In genomic region chr8:120308553-120308952, GRCm38 (mm10) we compare ENCODE assay signal across 9 mouse cellular contexts.
DNase-seq lines count a peak whose midpoint lies in the region; ATAC-seq lines count a peak whose summit lies in the region.
"Had no signal": no experiment of that assay in that cellular context is flagged by ENCODE, and none has a peak within 500 bp of the region (broad histone marks: within the 10 kb centered on the region; RNA-seq: fewer than 3 reads in every experiment).

No protein-coding gene starts in this region.

- no peak overlapping the region for H3K4me2 ChIP-seq in forebrain, embryonic 16.5 days (ENCODE audit: low read length)

- peak overlapping the region; percentile 27; the same call in 1 of the 2 replicates for H3K9ac ChIP-seq in forebrain, embryonic 16.5 days (replicated peaks; ENCODE audit: low read depth, low read length)

- ATAC-seq in forebrain, embryonic 16.5 days, result no peak

- WGBS in forebrain, embryonic 16.5 days, result 31% methylated on average over 9 of the region's 9 CpGs

- no peaks in the 10 kb centered on the region for H3K27me3 ChIP-seq in forebrain, embryonic 16.5 days (replicated peaks; ENCODE audit: control insufficient read depth, insufficient read depth, low read length)

- H3K27ac ChIP-seq in forebrain, embryonic 16.5 days (ENCODE audit: low read length), result peak overlapping the region; percentile 72
- H3K27ac ChIP-seq: macrophage had no signal

- H3K9me3 ChIP-seq in forebrain, embryonic 16.5 days (ENCODE audit: control insufficient read depth, low read length), result no peaks in the 10 kb centered on the region

- peaks cover 47% of the 10 kb centered on the region for H3K4me1 ChIP-seq in forebrain, embryonic 16.5 days (replicated peaks; ENCODE audit: control insufficient read depth, insufficient read depth, low read length)

- no peaks in the 10 kb centered on the region for H3K36me3 ChIP-seq in forebrain, embryonic 16.5 days (ENCODE audit: control insufficient read depth, insufficient read depth)

- no peak overlapping the region for H3K4me3 ChIP-seq in forebrain, embryonic 16.5 days (replicated peaks; ENCODE audit: low read length)

- DNase-seq in adrenal gland, postnatal 36 days, result peak; percentile 63 to 64
- DNase-seq in adrenal gland, adult 8-10 months, result no peak
- peak; percentile 63 for DNase-seq in MN1 (ENCODE audit: low spot score)
- DNase-seq in lung, postnatal 36 days, result peak; percentile 43
- no peak for DNase-seq in right cerebral cortex, adult 18-20 months
- no peak for DNase-seq in right cerebral cortex, adult 2 months (ENCODE audit: low spot score in 2 of 2)
- DNase-seq in spleen, adult 12 weeks (ENCODE audit: low spot score), result no peak

Comparison
In these comparisons a context has a peak if more than half of its experiments do, and no peak if none do; other contexts are left out.
1. DNase-seq: peak in adrenal gland, postnatal 36 days (2 of 2), MN1 (single experiment) and lung, postnatal 36 days (single experiment); none in adrenal gland, adult 8-10 months (single experiment), right cerebral cortex, adult 18-20 months (single experiment), right cerebral cortex, adult 2 months (0 of 2) and spleen, adult 12 weeks (single experiment).